8 mouse cellular contexts compared by ENCODE assay signal in the genomic region with DNA sequence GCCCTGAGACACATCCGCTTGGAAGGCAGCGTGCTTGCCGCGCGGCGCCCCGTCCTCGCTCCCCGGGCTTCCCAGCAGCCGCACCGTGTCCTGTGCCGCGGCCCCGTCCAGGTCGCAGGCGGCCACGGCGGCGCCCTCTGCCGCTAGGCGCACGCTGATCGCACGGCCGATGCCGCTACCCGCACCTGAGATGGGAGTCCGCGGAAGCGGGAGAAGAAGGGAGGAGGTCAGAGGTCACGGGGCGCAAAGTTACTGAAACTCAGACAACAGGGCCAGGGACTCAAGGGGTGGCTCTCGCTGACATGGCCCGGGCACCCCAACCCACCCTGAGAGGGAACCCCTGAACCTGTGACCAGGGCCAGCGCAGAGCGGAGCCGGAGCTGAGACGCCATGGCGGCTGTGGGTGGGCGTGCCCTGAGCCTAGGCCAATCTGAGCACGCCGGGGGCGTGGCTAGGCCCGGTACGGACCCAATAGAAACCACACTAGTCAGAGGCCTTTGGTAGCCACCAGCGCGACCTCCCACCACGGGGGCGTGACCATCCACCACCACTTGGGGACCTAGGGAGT. TPM values are rescaled to one million over a fixed set of nuclear protein-coding genes. Genes with fewer than 3 reads are reported as not detected.
DNase-seq lines count a peak whose midpoint lies in the region; ATAC-seq and TF ChIP-seq lines count a peak whose summit lies in the region.

Gene H2-Ke6 (minus strand): TSS at position 405 of the 568 bp plus-strand sequence.

- H3K27me3 ChIP-seq in hindbrain, postnatal 0 days (ENCODE audit: insufficient read depth, low read length) = no peaks in the 10 kb centered on the region
- no peaks in the 10 kb centered on the region for H3K27me3 ChIP-seq in megakaryocyte, embryonic 14.5 days (replicated peaks)

- H3K4me3 ChIP-seq in gastrocnemius, adult 2 months = peak within 1 kb of the TSS; percentile 94
- peak within 1 kb of the TSS; percentile 65 for H3K4me3 ChIP-seq in hindbrain, postnatal 0 days (ENCODE audit: low read length)
- peak within 1 kb of the TSS; percentile 73 for H3K4me3 ChIP-seq in left cerebral cortex, adult 2 months
- H3K4me3 ChIP-seq in megakaryocyte, embryonic 14.5 days (replicated peaks) = peak within 1 kb of the TSS; percentile 96

- H3K9ac ChIP-seq in hindbrain, postnatal 0 days (replicated peaks; ENCODE audit: low read length) = peak within 1 kb of the TSS; percentile 69

- TF ChIP-seq CTCF in gastrocnemius, adult 2 months (IDR thresholded peaks at IDR 0.05) = peak; percentile 38
- TF ChIP-seq CTCF in hindbrain, postnatal 0 days (IDR thresholded peaks at IDR 0.05; ENCODE audit: low read depth) = 0 out of 2 replicates have a peak, but pooled peaks have one; percentile 12
- peak; percentile 6 for TF ChIP-seq CTCF in left cerebral cortex, adult 2 months (IDR thresholded peaks at IDR 0.05)

- peak within 1 kb of the TSS; percentile 94 for H3K27ac ChIP-seq in gastrocnemius, adult 2 months
- peak within 1 kb of the TSS; percentile 88 for H3K27ac ChIP-seq in hindbrain, postnatal 0 days
- peak within 1 kb of the TSS; percentile 76 for H3K27ac ChIP-seq in left cerebral cortex, adult 2 months

- ATAC-seq in common myeloid progenitor, adult 5-6 weeks (replicated peaks; ENCODE audit: low read depth, poor library complexity, severe bottlenecking) = peak; percentile 62
- peak; percentile 68 for ATAC-seq in hindbrain, postnatal 0 days

- H3K4me1 ChIP-seq in hindbrain, postnatal 0 days (ENCODE audit: insufficient read depth, low read length) = peaks cover 38% of the 10 kb centered on the region
- peaks cover 77% of the 10 kb centered on the region for H3K4me1 ChIP-seq in megakaryocyte, embryonic 14.5 days

- peak within 1 kb of the TSS; percentile 98 for H3K4me2 ChIP-seq in hindbrain, postnatal 0 days (ENCODE audit: low read depth, low read length)

- H3K36me3 ChIP-seq in hindbrain, postnatal 0 days (ENCODE audit: insufficient read depth, low read length) = peaks cover 18% of the 10 kb centered on the region
- H3K36me3 ChIP-seq in megakaryocyte, embryonic 14.5 days (replicated peaks; ENCODE audit: low read length) = peaks cover 38% of the 10 kb centered on the region

- H3K9me3 ChIP-seq in hindbrain, postnatal 0 days (ENCODE audit: low read length) = no peaks in the 10 kb centered on the region
- peaks cover 6% of the 10 kb centered on the region for H3K9me3 ChIP-seq in megakaryocyte, embryonic 14.5 days

- intact Hi-C loops in gastrocnemius, adult 2 months (cut with DNase I) = no loop called here
- intact Hi-C loops in left cerebral cortex, adult 2 months (cut with DNase I) = no loop called here

- under 1% methylated on average over 48 of the region's 49 CpGs for WGBS in hindbrain, postnatal 0 days

- DNase-seq in ZHBTc4 (ENCODE audit: low read depth, low spot score) = peak; percentile 98
- peak; percentile 95 for DNase-seq in gastrocnemius, adult 2 months
- peak; percentile 97 for DNase-seq in hindbrain, postnatal 0 days (ENCODE audit: low spot score)
- peak; percentile 87 to 91 for DNase-seq in left cerebral cortex, adult 2 months (ENCODE audit: extremely low spot score in 1 of 2, low spot score in 2 of 2)
- DNase-seq in right cerebral cortex, postnatal 14 days = peak; percentile 88
- peak; percentile 88 to 93 for DNase-seq in urinary bladder, postnatal 36 days (ENCODE audit: low spot score in 2 of 2)

RNA-seq across cellular contexts. Expression of gene H2-Ke6, which starts in this region (rescaled TPM):
- 43.8 and 60.6 TPM in 2 replicates for total RNA-seq in common myeloid progenitor, adult 5-6 weeks (2017)
- 10 to 100 TPM; 69.9 to 82.3 TPM for total RNA-seq in gastrocnemius, adult 2 months (2021)
- total RNA-seq in hindbrain, postnatal 0 days (2014; rRNA removed) = 78.3 and 87.4 TPM in 2 replicates
- 74.9 and 78.9 TPM in 2 replicates for polyA plus RNA-seq in hindbrain, postnatal 0 days (2015; fragmentation: Nextera tagmentation; extraction: Ambion mirVana)
- total RNA-seq in left cerebral cortex, adult 2 months (2021) = 10 to 100 TPM; 34.4 to 41.2 TPM
- polyA plus RNA-seq in megakaryocyte, embryonic 14.5 days (2012; ENCODE audit: insufficient read depth, low replicate concordance) = 12.4 and 22.2 TPM in 2 replicates

Comparison
In these comparisons a context has a peak if more than half of its experiments do, and no peak if none do; other contexts are left out.
1. Peak in every context shown above with its lines: DNase-seq, ATAC-seq, H3K4me3 ChIP-seq and H3K27ac ChIP-seq.